Mouse (Mus musculus): ENCODE data around the gene Dtx3.

DNA sequence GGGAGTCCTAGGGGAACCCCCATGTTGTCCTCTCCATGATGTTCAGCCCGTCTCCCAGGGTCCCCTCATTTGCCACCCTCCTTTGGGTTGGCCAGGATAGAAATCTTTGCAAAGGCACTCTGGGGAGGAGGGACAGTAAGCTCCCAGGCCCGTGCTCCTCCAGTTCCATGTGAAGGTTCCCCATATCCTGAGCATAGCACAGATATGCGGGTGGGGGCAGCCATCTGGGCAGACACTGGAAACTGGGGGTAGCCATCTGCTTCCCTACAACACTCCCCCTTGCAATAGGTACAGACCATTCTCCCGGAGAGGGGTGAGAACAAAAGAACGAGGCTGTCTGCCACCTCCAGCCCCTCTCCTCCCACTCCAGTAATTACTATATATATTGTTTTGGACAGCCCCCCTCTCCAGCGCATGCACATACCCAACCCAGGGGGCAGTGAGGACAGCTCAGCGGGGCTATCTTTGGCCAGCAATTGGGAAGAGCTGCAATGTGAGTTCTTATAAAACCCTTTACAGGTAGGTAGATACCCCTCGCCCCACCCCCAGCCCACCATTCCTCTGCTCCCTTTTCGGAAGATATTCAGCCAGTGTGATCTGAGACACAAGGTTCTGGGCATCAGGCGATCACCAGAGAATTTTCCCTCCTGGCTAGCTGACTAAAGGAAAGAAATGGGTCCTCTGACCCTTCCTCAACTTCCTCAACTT is 8.0 kb downstream of the Dtx3 start:
- TF ChIP-seq POLR2A (IDR thresholded peaks at IDR 0.05; ENCODE audit: insufficient read depth, low read depth, low read length), result 0 out of 2 replicates have a peak, but pooled peaks have one; percentile 31
- TF ChIP-seq CTCF (IDR thresholded peaks at IDR 0.05), result no peak
